Mouse (Mus musculus) heart, postnatal 36 days (tissue): ENCODE data around the gene Cpsf2. TPM values are rescaled to one million over a fixed set of nuclear protein-coding genes. Genes with fewer than 3 reads are reported as not detected.
"Not testable (repeated sequence)": the region's sequence is repeated elsewhere in the genome, so short reads cannot be mapped to it uniquely, and the experiment has no call there.

Experiments used
- DNase-seq, 2 experiments: peaks; one replicate each; pipeline ENCODE4 v3.0.0; 2021 to 2022
- intact Hi-C: fragments of 180-260 bp; cut with DNase I; formaldehyde crosslinking; loops from one replicate; pipeline ENCODE4 v1.15.1; 2025
- total RNA-seq, 2 experiments: library from RNA; stranded (reverse); gene quantifications; 2 replicates each; pipeline ENCODE4 v1.2.3; 2021

Gene Cpsf2
- 10 to 100 TPM; 11.7 to 12.5 TPM for total RNA-seq

- intact Hi-C loops, result loop anchor here (2.0 to 5.0 kb wide), 2 partner anchors 17 to 491 kb away; partner anchors contain the start of genes Atxn3 and Golga5
- DNase-seq, result peak; percentile 81 to 98
Measured at GRCm38 (mm10) chr12:101975601-101976571, at the start of gene Cpsf2. Gene Cpsf2, plus strand, starts transcription at chr12:101975988.

- intact Hi-C loops, result no loop called here
- no peak for DNase-seq
Measured at GRCm38 (mm10) chr12:101928423-101928822, 47.4 kb upstream of the Cpsf2 start.

DNA sequence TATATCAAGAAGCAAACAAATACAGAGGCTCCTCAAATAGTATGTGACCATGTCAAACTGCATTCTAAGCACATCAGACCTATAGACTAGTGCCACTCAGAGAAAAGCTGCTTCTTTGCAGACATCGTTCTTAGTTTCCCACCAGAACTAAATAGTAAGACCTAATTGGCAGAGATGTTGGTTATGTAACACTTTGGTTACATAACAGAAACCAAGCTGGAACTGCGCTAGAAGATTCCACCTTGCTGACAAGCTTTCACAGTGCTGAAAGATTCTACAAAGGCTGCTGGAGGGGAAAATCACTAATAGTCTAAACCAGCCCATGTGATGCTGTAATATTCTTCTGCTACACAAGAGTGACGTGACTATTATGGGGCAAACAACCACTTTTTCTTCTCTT is 40.6 kb upstream of the Cpsf2 start:
- DNase-seq, result no peak
- intact Hi-C loops, result no loop called here

DNA sequence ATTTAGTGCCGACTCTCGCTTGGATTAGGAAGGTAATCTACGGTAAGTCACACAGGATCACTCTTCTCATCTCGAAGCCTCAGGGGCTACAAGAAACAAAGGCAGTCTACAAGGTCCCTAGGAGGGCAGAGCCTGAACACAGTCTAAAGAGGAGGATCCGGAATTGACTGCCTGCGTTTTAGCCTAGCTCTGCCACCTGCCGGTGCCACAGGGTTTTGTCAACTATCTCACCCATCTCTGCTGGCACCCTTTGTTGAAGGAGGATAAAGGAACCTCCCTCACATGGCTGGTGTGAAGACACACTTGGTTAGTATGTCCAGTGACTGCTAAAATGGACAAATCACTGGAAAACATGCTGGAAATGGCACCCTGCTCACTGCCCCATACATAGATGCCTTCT is 38.2 kb upstream of the Cpsf2 start:
- DNase-seq, result no peak
- intact Hi-C loops, result no loop called here

- intact Hi-C loops, result no loop called here
- no peak for DNase-seq
Measured at GRCm38 (mm10) chr12:101947986-101948385, 27.8 kb upstream of the Cpsf2 start.

DNA sequence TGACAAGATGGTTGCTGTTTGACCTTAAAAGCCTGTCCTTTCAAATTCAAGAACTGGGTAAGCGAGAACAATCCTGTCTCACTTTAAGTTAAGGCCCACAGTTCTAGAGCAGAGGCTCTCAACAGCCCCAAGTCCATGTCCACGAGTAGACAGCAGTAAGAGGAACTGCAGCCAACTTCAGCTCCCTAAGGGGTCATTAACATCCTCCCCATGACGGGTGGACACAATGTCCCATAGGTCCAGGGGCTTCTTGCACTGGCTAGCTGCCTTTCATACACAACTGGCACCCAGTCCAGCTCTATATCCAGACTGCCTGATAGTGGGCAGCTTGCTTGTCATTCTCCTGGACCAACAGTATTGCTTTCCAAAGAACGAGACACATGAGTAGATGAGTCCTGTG is 27.0 kb upstream of the Cpsf2 start:
- intact Hi-C loops, result no loop called here
- no peak for DNase-seq

DNA sequence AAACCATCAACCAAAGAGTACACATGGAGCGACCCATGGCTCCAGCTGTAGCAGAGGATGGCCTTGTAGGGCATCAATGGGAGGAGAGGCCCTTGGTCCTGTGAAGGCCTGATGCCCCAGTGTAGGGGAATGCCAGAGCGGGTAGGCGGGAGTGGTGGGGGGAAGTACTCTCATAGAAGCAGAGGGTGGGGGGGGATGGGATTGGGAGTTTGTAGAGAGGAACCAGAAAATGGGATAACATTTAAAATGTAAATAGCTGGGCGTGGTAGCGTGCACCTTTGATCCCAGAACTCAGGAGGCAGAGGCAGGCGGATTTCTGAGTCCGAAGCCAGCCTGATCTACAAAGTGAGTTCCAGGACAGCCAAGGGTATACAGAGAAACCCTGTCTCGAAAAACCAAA is 20.0 kb upstream of the Cpsf2 start:
- intact Hi-C loops, DNase-seq: not testable (repeated sequence)

DNA sequence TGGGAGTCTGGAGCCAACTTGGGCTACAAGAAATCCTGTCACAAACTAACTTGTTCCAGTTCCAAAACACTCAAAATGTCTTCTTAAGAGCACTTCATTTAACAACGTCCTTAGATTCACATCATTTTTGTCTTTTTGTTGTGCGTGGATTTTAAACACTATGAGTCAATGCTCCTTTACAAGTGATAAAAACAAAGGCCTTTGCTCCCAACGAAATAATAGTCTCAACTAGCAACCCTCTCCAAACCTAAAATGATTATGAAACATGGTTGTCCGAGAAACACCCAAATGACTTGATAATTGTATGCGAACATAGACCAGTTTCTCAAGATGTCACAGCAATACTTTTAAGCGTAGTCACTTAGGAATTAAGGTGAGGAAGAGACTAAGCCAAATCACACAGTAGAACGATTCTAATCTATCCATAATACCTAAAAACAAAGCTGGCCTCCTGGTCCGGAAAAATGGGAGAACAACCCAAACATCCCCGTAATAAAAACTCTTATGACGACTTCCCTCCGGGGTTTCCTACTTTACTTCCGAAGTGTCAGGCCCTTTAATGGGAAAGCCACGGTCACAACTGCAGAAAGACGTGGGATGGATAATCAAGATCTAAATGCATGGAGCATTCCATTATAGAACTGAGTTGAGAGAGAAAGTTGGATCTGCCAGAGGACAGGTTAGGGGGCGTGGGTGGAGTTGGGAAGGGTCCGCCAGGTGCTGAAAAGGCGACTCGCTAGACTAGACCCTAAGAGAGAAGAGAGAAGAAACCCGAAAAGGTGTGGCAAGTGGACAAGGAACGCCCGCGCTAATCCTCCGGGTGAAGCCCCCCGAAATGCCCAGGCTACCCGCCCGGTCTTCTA is 18.5 kb upstream of the Cpsf2 start:
- intact Hi-C loops, result no loop called here
- DNase-seq, result no peak

DNA sequence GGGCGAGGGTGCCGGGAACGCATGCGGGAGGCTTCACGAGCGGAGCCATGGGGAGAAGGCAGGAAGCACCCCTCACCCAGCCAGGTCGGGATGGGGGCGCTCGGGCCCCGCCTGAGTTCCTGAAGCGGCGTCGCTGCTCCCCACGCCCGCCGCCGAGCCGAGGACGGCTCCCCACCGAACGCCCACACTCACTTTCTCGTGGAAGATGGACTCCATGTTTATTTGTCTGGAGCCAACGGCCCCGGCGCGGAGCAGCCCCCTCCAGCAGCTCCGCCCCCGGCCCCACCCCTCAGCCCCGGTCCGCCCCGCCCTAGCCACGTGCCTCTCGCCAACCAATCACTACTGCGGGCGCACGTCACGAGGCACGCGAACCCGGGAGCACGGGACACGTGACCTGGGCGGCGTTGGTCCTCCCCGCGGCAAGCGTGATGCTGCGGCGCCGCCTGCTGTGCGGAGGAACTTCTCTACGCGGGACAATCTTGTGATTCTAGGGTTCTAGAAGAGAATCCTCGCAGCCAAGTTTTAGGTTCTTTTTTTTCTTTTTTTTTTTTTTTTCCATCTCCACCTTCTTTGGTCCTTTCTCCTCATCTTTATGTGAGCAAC is 17.7 kb upstream of the Cpsf2 start, which contains the start of gene Atxn3:
TSS of gene Atxn3 (minus strand) at position 305 of the 603 bp plus-strand sequence.
- intact Hi-C loops, result loop anchor here (1.0 to 2.0 kb wide), 3 partner anchors 17 to 836 kb away; partner anchors contain the start of genes Cpsf2 and Trip11
- peak; percentile 95 to 97 for DNase-seq

DNA sequence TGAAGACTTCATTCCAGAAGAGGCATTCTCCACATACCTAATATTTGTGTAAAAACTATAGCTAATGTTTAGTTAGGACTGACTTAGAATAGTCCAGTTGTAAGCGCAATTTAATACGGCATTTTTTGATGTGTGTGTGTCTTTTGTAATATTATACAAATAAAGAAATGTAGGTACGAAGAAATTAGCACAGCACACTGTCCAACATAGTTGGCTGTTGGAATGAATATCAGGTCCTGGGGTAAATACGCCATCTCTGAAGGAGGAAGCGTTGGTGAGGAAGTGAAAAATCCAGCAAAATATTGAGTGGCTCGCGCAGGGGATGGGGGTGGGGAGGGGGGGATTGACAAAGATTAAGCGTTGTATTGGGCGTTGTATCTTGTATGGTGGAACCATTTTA is 17.2 kb upstream of the Cpsf2 start:
- no peak for DNase-seq

DNA sequence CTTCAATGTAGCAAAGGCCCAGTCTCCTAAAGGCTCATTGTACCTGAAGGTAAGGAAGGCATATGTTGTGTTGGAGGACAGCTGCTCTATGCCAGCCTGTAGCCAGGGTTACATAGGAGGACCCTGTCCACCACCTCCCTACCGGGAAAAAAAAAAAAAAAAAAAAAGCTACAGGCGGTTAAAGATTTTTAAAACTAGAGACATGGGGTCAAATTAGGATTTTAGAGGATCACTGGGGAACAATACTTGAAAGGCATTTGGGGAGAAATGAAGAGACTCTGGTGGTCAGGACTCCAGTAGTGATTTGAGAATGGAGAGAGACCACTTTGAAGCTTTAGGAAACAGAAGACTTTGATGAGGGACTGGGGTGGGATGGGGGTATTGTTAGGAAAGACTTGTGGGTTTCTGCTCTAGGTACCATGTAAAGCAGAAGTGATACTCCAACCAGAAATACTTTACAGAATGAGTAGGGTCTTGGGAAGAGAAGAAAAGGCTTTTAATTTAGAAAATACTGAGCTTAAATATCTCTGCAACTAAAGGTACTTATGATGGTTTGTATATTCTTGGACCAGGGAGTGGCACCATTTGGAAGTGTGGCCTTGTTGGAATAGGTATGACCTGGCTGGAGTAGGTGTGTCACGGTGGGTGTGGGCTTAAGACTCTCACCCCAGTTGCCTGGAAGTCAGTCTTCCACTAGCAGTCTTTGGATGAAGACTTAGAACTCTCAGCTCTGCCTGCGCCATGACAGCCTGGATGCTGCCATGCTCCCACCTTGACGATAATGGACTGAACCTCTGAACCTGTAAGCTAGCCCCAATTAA is 16.6 kb upstream of the Cpsf2 start:
- DNase-seq, result not testable (repeated sequence)
- intact Hi-C loops, result loop anchor here (1.0 to 2.0 kb wide), 3 partner anchors 16 to 837 kb away; partner anchors contain the start of genes Cpsf2 and Trip11

More for the DNA sequence above, 17.2 kb upstream of the Cpsf2 start:
- intact Hi-C loops, result loop anchor here (1.0 to 2.0 kb wide), 3 partner anchors 16 to 836 kb away; partner anchors contain the start of genes Cpsf2 and Trip11

DNA sequence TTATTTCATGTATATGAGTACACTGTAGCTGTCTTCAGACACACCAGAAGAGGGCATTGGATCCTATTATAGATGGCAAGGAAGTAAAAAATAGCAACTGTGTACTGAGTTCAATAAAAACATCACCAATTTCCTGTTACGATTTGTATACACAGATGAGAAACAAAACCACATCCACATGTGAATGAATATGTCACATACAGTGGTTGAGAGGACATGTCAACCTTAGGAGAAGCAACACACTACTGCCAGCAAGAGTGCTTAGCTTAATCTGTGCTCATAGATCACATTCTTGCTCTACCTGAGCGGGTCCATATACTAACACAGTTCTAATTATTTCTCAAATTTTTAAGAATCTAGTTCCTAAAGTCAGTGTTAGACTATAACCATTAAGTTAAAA is 4.5 kb upstream of the Cpsf2 start:
- intact Hi-C loops, result no loop called here
- no peak for DNase-seq

- DNase-seq, result no peak
- intact Hi-C loops, result no loop called here
Measured at GRCm38 (mm10) chr12:101972230-101972629, 3.6 kb upstream of the Cpsf2 start.

DNA sequence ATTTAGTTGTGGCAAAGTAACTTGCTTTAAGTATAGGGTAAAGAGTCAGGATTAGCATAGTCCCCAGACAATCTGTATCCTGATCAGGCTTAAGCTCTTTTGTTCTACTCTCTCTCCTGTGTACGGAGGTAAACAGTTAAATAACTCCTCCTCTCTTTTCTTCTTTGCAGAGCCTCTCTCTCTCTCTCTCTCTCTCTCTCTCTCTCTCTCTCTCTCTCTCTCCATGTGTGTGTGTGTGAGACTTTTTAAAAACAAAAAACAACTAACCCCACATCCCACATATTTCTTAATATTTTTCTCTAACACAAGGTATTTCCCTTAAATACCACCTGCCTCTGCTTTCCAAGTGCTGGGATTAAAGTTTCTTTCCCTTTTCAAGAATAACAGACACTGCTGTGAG is 1.2 kb upstream of the Cpsf2 start:
- DNase-seq, result no peak
- intact Hi-C loops, result loop anchor here (2.0 kb wide), 1 partner anchor 16 kb away; the partner anchor contains the start of gene Atxn3

DNA sequence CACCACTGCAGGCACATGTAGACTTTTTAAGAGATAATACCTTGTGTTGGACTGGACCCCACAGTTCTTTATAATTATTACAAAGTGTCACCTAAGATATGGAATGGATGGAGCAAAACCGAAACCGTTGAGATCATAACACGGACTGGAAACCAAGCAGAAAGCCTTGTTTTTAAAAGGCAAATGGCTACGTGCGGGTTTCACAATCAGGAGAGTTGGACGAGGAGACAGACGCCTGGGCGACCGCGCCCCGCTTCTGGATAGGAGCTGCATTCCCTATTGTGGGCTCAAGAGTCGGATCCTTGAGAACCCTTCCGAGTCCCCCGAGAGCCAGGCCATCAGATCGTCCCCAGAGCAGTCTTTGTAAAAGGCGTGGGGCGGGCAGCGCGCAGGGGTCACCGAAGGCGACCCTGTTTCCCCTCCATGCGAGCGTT is 604 bp upstream of the Cpsf2 start:
- DNase-seq, result no peak
- intact Hi-C loops, result loop anchor here (2.0 to 5.0 kb wide), 2 partner anchors 16 to 492 kb away; partner anchors contain the start of genes Atxn3 and Golga5

- DNase-seq, result no peak
- intact Hi-C loops, result loop anchor here (5.0 kb wide), 1 partner anchor 490 kb away; the partner anchor contains the start of gene Golga5
Measured at GRCm38 (mm10) chr12:101976651-101977403, 1.0 kb downstream of the Cpsf2 start.

GRCm38 (mm10) chr12:101977404-101977915 is 1.7 kb downstream of the Cpsf2 start:
- no peak for DNase-seq
- intact Hi-C loops, result loop anchor here (5.0 kb wide), 1 partner anchor 490 kb away; the partner anchor contains the start of gene Golga5

DNA sequence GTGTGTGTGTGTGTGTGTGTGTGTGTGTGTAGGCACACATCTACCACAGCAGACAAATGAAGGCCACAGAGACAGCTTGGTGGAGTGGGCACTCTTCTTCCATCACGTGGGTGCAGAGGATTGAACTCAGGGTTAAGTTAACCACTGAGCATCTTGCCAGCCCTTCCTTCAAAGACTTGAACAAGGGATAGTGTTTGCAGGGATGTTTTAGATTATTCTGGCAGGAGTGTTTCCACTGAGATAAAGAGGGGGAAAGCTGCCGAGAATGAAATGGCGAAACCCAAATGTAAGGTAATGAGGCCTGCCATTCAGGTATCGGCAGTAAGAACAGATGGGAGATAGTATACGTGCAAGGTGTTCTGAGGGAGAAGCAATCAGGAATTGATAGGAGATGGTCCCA is 2.4 kb downstream of the Cpsf2 start:
- intact Hi-C loops, result loop anchor here (5.0 kb wide), 1 partner anchor 489 kb away; the partner anchor contains the start of gene Golga5
- no peak for DNase-seq
